Mouse (Mus musculus) embryonic facial prominence, embryonic 14.5 days (tissue): ENCODE measurements at regions not wholly inside any gene's neighbourhood (a gene's known extent, or its start where the extent isn't known, plus 50 kb on each side); places are given as distances from the start of the nearest gene placed in this dataset.

Experiments used
- ATAC-seq: fragments of 200-750 bp; cut with Nextera tagmentation; 2 replicates; pipeline ENCODE4 v1.8.0; 2017; ENCODE audit warnings: low read depth, moderate number of reproducible peaks, moderate TSS enrichment
- DNase-seq: peaks from one replicate; pipeline ENCODE4 v3.0.0-alpha.2; 2015; ENCODE audit warnings: low spot score
- H3K27ac ChIP-seq: fragments of 300-500 bp; sonication (generic); replicated peaks from 2 replicates; pipeline ENCODE4 v1.5.1; 2014; ENCODE audit warnings: low read depth, mild to moderate bottlenecking, low read length, moderate library complexity
- H3K27me3 ChIP-seq: fragments of 300-500 bp; sonication (generic); replicated peaks from 2 replicates; pipeline ENCODE4 v1.6.1; 2014; ENCODE audit warnings: low read length; ENCODE audit not compliant: control insufficient read depth, insufficient read depth
- H3K36me3 ChIP-seq: fragments of 300-500 bp; sonication (generic); 2 replicates; pipeline ENCODE4 v1.6.1; 2014; ENCODE audit warnings: low read length, mixed read lengths; ENCODE audit not compliant: control insufficient read depth, insufficient read depth
- H3K4me1 ChIP-seq: fragments of 300-500 bp; sonication (generic); 2 replicates; pipeline ENCODE4 v1.6.1; 2014; ENCODE audit warnings: antibody characterized with exemption, low read length; ENCODE audit not compliant: control insufficient read depth, insufficient read depth
- H3K4me2 ChIP-seq: fragments of 300-500 bp; sonication (generic); 2 replicates; pipeline ENCODE4 v1.6.1; 2014; ENCODE audit warnings: low read depth, mild to moderate bottlenecking, low read length, moderate library complexity, mixed read lengths
- H3K4me3 ChIP-seq: fragments of 300-500 bp; sonication (generic); 2 replicates; pipeline ENCODE4 v1.5.1; 2014; ENCODE audit warnings: low read depth, mild to moderate bottlenecking, low read length
- H3K9ac ChIP-seq: fragments of 300-500 bp; sonication (generic); 2 replicates; pipeline ENCODE4 v1.6.1; 2014; ENCODE audit warnings: low read depth, mild to moderate bottlenecking, low read length, moderate library complexity, mixed read lengths
- H3K9me3 ChIP-seq: fragments of 300-500 bp; sonication (generic); 2 replicates; pipeline ENCODE4 v1.6.1; 2016; ENCODE audit warnings: low read length; ENCODE audit not compliant: control insufficient read depth
- WGBS: fragments of 180-500 bp; shearing (Covaris S2); extraction: QIAGEN DNeasy Blood & Tissue Kit; methylation state at CpG from one replicate; pipeline ENCODE4 v1.1.7; 2014; 5-methylcytosine and 5-hydroxymethylcytosine counted together

DNA sequence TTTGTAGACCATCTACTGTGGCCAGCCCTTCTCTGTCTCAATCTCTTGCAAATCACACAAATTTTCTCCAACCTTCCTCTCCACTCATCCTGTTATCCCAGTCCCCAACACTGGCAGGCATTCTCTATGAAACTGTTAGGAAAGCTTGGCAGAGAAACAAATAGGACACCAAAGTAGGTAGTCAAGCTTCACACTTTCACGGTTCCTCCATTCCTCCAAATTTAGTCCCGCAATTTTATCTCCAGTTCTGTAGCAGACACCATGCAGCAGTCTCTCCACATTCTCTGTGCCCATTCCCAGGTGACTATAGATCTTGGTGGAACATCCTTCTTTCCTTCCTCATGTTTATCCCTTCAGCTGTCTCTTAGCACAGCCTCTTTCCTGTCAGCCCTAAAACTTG, 856.9 kb downstream of the Zpld1 start:
- DNase-seq: no peak
- no peak for ATAC-seq
- Histone ChIP-seq H3K36me3 (no peaks in the 10 kb centered on the region), H3K4me2 (no peak overlapping the region), H3K9me3 (no peaks in the 10 kb centered on the region), H3K9ac (no peak overlapping the region), H3K4me3 (no peak overlapping the region), H3K27ac (no peak overlapping the region), H3K27me3 (no peaks in the 10 kb centered on the region), H3K4me1 (no peaks in the 10 kb centered on the region)
- 93% methylated on average over 2 of the region's 2 CpGs for WGBS

DNA sequence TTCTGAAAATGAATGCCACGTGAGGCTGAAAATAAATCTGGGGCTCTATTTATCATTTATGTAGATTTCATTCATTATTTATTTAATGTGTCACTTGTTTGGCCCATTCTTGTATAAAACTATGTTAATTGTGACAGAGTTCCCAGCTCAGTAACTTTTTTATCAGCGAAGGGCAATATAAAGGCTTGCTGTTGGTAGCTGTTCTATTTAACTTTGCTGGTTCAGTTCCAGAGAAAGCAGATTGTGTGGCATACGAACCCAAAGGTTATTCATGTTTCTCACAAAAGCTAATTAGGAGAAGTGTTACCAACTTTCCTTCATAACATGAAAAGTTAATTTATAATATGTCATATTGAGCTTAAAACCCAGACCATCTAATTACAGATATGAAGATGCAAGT, 891.1 kb downstream of the Zpld1 start:
- no peaks in the 10 kb centered on the region for H3K4me1 ChIP-seq
- no peaks in the 10 kb centered on the region for H3K9me3 ChIP-seq
- H3K9ac ChIP-seq: no peak overlapping the region
- ATAC-seq (no peak), DNase-seq (no peak)
- H3K4me2 ChIP-seq: no peak overlapping the region
- no peaks in the 10 kb centered on the region for H3K27me3 ChIP-seq
- no peak overlapping the region for H3K27ac ChIP-seq
- H3K4me3 ChIP-seq: no peak overlapping the region
- WGBS: 75% methylated on average over 3 of the region's 3 CpGs
- no peaks in the 10 kb centered on the region for H3K36me3 ChIP-seq

DNA sequence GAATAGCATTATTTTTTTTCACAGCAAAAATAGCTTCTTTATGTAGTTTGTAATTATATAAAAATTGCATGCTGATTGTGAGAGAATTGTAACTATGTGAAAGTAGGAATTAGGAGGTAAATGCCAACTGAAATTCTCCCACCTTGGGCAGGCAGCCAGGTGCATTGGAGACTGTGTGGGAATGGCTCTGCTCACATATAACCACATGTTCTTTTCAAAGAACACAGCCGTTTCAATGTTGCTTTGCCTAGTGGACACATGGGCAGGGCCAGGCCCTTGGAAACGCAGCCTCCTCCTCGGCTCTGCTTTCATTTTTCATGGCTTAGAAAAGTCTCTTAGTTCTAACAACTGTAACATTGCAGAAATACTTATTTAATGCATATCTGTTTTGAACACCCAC, 913.8 kb downstream of the Zpld1 start:
- ATAC-seq: no peak
- H3K9me3 ChIP-seq: no peaks in the 10 kb centered on the region
- 0 out of 2 replicates have a peak, but pooled peaks cover 2% of the 10 kb centered on the region for H3K4me1 ChIP-seq
- no peaks in the 10 kb centered on the region for H3K27me3 ChIP-seq
- no peak overlapping the region for H3K4me3 ChIP-seq
- no peak overlapping the region for H3K9ac ChIP-seq
- no peak overlapping the region for H3K4me2 ChIP-seq
- WGBS: 38% methylated on average over 3 of the region's 3 CpGs
- H3K27ac ChIP-seq: no peak overlapping the region
- H3K36me3 ChIP-seq: no peaks in the 10 kb centered on the region
- peak; percentile 21 for DNase-seq

DNA sequence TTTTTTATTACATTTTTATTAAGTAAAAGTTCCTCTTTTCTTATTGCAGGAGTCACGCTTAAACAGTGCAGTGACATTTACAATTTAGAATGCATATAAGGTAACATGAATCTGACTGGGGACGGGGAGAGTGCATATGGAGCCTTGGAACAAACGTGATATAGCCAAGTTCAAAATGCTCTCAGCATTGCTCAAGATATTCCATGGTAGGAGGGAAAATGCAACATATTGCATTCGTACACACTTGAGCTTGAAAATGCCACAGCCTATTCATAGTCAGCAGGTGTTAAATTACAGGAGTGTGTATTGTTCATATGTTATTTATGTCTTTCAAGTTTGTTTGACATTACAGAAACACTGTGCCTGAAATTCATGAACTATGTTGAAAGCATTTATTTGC, 922.8 kb downstream of the Zpld1 start:
- 68% methylated on average over 4 of the region's 4 CpGs for WGBS
- ATAC-seq (no peak), DNase-seq (no peak)
- Histone ChIP-seq H3K9me3 (no peaks in the 10 kb centered on the region), H3K27ac (no peak overlapping the region), H3K4me1 (no peaks in the 10 kb centered on the region), H3K27me3 (no peaks in the 10 kb centered on the region), H3K4me2 (no peak overlapping the region), H3K36me3 (no peaks in the 10 kb centered on the region), H3K4me3 (no peak overlapping the region), H3K9ac (no peak overlapping the region)

DNA sequence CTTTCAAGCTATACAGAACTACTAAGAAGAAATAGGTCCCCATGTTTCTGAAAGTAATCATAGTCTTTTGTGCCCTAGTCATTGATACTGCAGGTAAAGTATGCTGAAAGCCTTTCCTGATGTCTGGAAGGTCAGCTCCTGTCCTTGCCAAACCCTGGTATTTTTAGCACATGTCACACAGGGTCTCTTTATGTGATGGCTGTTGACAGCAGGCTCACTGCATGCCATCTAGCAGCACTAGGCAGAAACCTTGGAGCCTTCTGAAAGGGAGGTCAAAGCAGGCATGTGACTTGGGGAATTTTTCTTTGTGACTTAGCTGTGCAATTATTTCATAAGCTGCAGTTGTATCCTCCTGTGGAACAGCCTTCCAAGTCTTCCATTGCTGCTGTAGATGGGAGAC, 943.4 kb downstream of the Zpld1 start:
- Histone ChIP-seq H3K4me2 (no peak overlapping the region), H3K9ac (no peak overlapping the region), H3K27me3 (no peaks in the 10 kb centered on the region), H3K4me1 (no peaks in the 10 kb centered on the region), H3K9me3 (no peaks in the 10 kb centered on the region), H3K4me3 (no peak overlapping the region), H3K36me3 (no peaks in the 10 kb centered on the region), H3K27ac (no peak overlapping the region)
- ATAC-seq (no peak), DNase-seq (no peak)

DNA sequence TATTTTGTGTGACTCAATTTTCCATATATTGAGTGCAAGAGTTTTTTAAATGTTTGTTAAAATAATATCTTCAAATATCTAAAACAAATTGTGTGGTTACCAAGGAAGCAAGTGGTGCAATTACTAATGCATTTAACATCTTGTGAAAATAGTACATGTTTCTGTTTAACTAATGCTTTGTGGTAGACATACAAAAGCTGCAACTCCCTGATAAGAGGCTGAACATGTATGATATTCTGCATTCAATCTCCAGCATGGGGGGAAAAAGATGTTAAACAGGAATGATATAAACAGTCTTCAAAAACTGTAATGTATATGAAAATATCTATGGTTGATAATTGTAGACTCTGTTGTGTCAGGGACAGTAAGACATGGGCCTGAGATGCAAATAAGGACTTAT, 949.0 kb downstream of the Zpld1 start:
- Histone ChIP-seq H3K27me3 (no peaks in the 10 kb centered on the region), H3K9me3 (no peaks in the 10 kb centered on the region), H3K4me3 (no peak overlapping the region), H3K4me2 (no peak overlapping the region), H3K4me1 (no peaks in the 10 kb centered on the region), H3K9ac (no peak overlapping the region), H3K36me3 (no peaks in the 10 kb centered on the region), H3K27ac (no peak overlapping the region)
- DNase-seq (no peak), ATAC-seq (no peak)

DNA sequence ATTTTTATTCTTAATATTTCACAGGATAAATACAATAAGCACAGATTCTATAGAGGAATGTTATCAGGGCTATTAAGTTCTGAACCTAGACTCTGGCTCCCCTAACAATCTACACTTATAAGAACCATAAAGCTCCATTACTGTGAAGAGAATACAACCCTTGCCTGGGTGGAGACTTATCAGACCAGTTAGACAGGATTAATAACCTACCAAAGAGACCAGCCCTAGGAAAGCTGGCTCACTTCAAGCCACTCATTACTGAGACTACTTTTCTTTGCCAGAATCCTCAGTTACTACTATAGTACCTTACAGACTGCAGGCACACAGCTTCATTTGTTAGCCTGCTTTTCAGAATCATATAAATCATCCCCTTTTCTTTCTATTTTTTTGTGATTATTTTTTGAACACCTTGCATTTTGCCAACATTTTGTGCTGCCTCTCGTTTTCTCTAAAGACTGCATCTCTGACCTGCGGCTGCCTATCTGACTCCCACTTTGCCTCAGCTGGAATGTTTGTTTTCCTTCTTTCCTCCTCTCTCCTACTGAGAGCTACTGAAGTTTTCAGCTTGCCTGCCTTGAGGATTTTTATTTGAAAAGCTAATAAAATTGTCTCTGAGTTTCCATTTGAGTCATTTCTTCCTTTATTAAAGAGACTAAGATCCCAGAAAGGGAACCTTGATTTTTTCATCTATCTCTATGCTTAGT, 951.5 kb downstream of the Zpld1 start:
- Histone ChIP-seq H3K27ac (no peak overlapping the region), H3K9me3 (no peaks in the 10 kb centered on the region), H3K9ac (no peak overlapping the region), H3K27me3 (no peaks in the 10 kb centered on the region), H3K4me1 (no peaks in the 10 kb centered on the region), H3K4me2 (no peak overlapping the region), H3K4me3 (no peak overlapping the region), H3K36me3 (no peaks in the 10 kb centered on the region)
- ATAC-seq (peak; percentile 84), DNase-seq (peak; percentile 28)
- 44% methylated on average over 2 of the region's 2 CpGs for WGBS
